Mouse (Mus musculus): ENCODE data around the gene Slc38a10.

Slc38a10 gene

GRCm38 (mm10) chr11:120055953-120056732 lies 95.0 kb downstream of the Slc38a10 start:
- DNase-seq (ENCODE audit: low spot score): no peak

All from layer of hippocampus, adult 11-12 months (tissue).